Mouse (Mus musculus): ENCODE measurements around the gene Vmn2r67. TPM values are rescaled to one million over a fixed set of nuclear protein-coding genes. Genes with fewer than 3 reads are reported as not detected.
"Not testable (repeated sequence)": the region's sequence is repeated elsewhere in the genome, so short reads cannot be mapped to it uniquely, and the experiment has no call there.

Gene Vmn2r67
- total RNA-seq (2014; rRNA removed) (not detected in 2 replicates), polyA plus RNA-seq (2015; fragmentation: Nextera tagmentation; extraction: Ambion mirVana) (not detected in 2 replicates)

GRCm38 (mm10) chr7:85155898-85156297 lies at the start of gene Vmn2r67:
Gene Vmn2r67, minus strand, starts transcription at chr7:85155998.
- Histone ChIP-seq H3K4me1 (ENCODE audit: insufficient read depth, low read length) (no peaks in the 10 kb centered on the region), H3K36me3 (ENCODE audit: insufficient read depth, low read length) (no peaks in the 10 kb centered on the region), H3K4me3 (ENCODE audit: low read depth, low read length) (no peak within 1 kb of the TSS), H3K9ac (replicated peaks; ENCODE audit: low read length, poor library complexity, severe bottlenecking) (no peak within 1 kb of the TSS), H3K9me3 (ENCODE audit: low read length) (no peaks in the 10 kb centered on the region), H3K27me3 (ENCODE audit: insufficient read depth, low read length) (no peaks in the 10 kb centered on the region), H3K4me2 (ENCODE audit: low read depth, low read length, poor library complexity, severe bottlenecking) (no peak within 1 kb of the TSS), H3K27ac (ENCODE audit: low read depth, low read length) (no peak within 1 kb of the TSS)
- TF ChIP-seq CTCF (IDR thresholded peaks at IDR 0.05): no peak
- 71% methylated on average over 3 of the region's 3 CpGs for WGBS
- ATAC-seq (ENCODE audit: low FRiP score) (no peak), DNase-seq (ENCODE audit: low spot score) (no peak)

GRCm38 (mm10) chr7:85104531-85104930 lies 51.3 kb downstream of the Vmn2r67 start:
- ATAC-seq (ENCODE audit: low FRiP score): not testable (repeated sequence)
- 37% methylated on average over 2 of the region's 2 CpGs for WGBS

More at GRCm38 (mm10) chr7:85104531-85104930, 51.3 kb downstream of the Vmn2r67 start:
- not testable (repeated sequence) for H3K4me1 ChIP-seq (ENCODE audit: insufficient read depth, low read length); H3K27ac ChIP-seq (ENCODE audit: low read depth, low read length); DNase-seq (ENCODE audit: low spot score); H3K9me3 ChIP-seq (ENCODE audit: low read length); H3K36me3 ChIP-seq (ENCODE audit: insufficient read depth, low read length); H3K27me3 ChIP-seq (ENCODE audit: insufficient read depth, low read length); H3K9ac ChIP-seq (replicated peaks; ENCODE audit: low read length, poor library complexity, severe bottlenecking); H3K4me2 ChIP-seq (ENCODE audit: low read depth, low read length, poor library complexity, severe bottlenecking); H3K4me3 ChIP-seq (ENCODE audit: low read depth, low read length)

Other genes starting within 250 kb of the Vmn2r67 start
- gene Vmn2r65, start 191.9 kb downstream of the Vmn2r67 start, total RNA-seq (2014; rRNA removed): not detected in 2 replicates
- gene Vmn2r65, start 191.9 kb downstream of the Vmn2r67 start, polyA plus RNA-seq (2015; fragmentation: Nextera tagmentation; extraction: Ambion mirVana): not detected in 2 replicates
- gene Vmn2r66, start 143.7 kb downstream of the Vmn2r67 start, total RNA-seq (2014; rRNA removed): not detected in 2 replicates
- not detected in 2 replicates for gene Vmn2r66, start 143.7 kb downstream of the Vmn2r67 start, polyA plus RNA-seq (2015; fragmentation: Nextera tagmentation; extraction: Ambion mirVana)
- not detected in 2 replicates for gene Vmn2r68, start 81.8 kb upstream of the Vmn2r67 start, total RNA-seq (2014; rRNA removed)
- gene Vmn2r68, start 81.8 kb upstream of the Vmn2r67 start, polyA plus RNA-seq (2015; fragmentation: Nextera tagmentation; extraction: Ambion mirVana): not detected in 2 replicates